Mouse (Mus musculus) limb, embryonic 12.5 days (tissue): ENCODE measurements around the gene Lasp1. TPM values are rescaled to one million over a fixed set of nuclear protein-coding genes. Genes with fewer than 3 reads are reported as not detected.
A peak's percentile ranks its signal among the peaks of the same experiment; 100 is the strongest.
"Not testable (repeated sequence)": the region's sequence is repeated elsewhere in the genome, so short reads cannot be mapped to it uniquely, and the experiment has no call there.

ENCODE experiments used
- ATAC-seq: fragments of 200-750 bp; cut with Nextera tagmentation; 2 replicates; pipeline ENCODE4 v1.8.0; 2017; ENCODE audit warnings: low read depth, moderate TSS enrichment; ENCODE audit not compliant: insufficient number of reproducible peaks, insufficient read depth, low FRiP score, low TSS enrichment
- H3K27ac ChIP-seq: fragments of 300-500 bp; sonication (generic); 2 replicates; pipeline ENCODE4 v1.5.1; 2016; ENCODE audit warnings: mild to moderate bottlenecking, moderate library complexity
- H3K27me3 ChIP-seq: fragments of 300-500 bp; sonication (generic); 2 replicates; pipeline ENCODE4 v1.6.1; 2016; ENCODE audit warnings: mild to moderate bottlenecking, moderate library complexity
- H3K36me3 ChIP-seq: fragments of 300-500 bp; sonication (generic); 2 replicates; pipeline ENCODE4 v1.6.1; 2016; ENCODE audit warnings: mild to moderate bottlenecking, moderate library complexity
- H3K4me1 ChIP-seq: fragments of 300-500 bp; sonication (generic); replicated peaks from 2 replicates; pipeline ENCODE4 v1.6.1; 2016
- H3K4me2 ChIP-seq: fragments of 300-500 bp; sonication (generic); 2 replicates; pipeline ENCODE4 v1.6.1; 2016; ENCODE audit warnings: mild to moderate bottlenecking, moderate library complexity
- H3K4me3 ChIP-seq: fragments of 300-500 bp; sonication (generic); replicated peaks from 2 replicates; pipeline ENCODE4 v1.5.1; 2016; ENCODE audit warnings: mild to moderate bottlenecking
- H3K9ac ChIP-seq: fragments of 300-500 bp; sonication (generic); replicated peaks from 2 replicates; pipeline ENCODE4 v1.6.1; 2016; ENCODE audit warnings: mild to moderate bottlenecking, moderate library complexity
- H3K9me3 ChIP-seq: fragments of 300-500 bp; sonication (generic); 2 replicates; pipeline ENCODE4 v1.6.1; 2016; ENCODE audit warnings: mild to moderate bottlenecking, moderate library complexity
- WGBS: fragments of 180-500 bp; shearing (Covaris S2); methylation state at CpG from one replicate; pipeline ENCODE4 v1.1.7; 2016; 5-methylcytosine and 5-hydroxymethylcytosine counted together
- polyA plus RNA-seq: library from polyadenylated mRNA; unstranded; fragments of >200 nt; fragmentation: Nextera tagmentation; extraction: Ambion mirVana; gene quantifications from 2 replicates; pipeline ENCODE4 v1.2.1, GENCODE M21; 2016

The Lasp1 gene
- polyA plus RNA-seq, 1 experiment from 2014 or later, result 110 TPM

DNA sequence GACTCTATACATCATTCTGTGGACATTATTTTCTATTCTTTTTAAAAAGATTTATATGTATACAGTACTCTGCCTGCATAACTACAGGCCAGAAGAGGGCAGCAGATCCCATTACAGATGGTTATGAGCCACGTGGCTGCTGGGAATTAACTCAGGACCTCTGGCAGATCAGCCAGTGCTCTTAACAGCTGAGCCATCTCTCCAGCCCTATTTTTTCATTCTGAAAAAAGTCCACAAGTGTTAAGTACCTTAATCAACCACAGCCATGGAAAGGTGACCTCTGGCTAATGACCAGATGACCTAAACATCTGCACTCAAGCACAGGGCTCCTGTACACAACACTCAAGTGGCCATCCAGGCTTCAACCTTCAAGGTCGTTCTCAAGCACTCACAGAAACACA is 21.7 kb upstream of the Lasp1 start:
- H3K4me1 ChIP-seq, result peaks cover 15% of the 10 kb centered on the region
- WGBS, result 36% methylated on average over 2 of the region's 2 CpGs
- H3K9ac ChIP-seq, result no peak overlapping the region
- peaks cover 62% of the 10 kb centered on the region for H3K36me3 ChIP-seq
- H3K9me3 ChIP-seq, result no peaks in the 10 kb centered on the region
- no peak overlapping the region for H3K4me2 ChIP-seq
- no peak overlapping the region for H3K27ac ChIP-seq
- ATAC-seq, result no peak
- H3K4me3 ChIP-seq, result no peak overlapping the region
- H3K27me3 ChIP-seq, result no peaks in the 10 kb centered on the region

DNA sequence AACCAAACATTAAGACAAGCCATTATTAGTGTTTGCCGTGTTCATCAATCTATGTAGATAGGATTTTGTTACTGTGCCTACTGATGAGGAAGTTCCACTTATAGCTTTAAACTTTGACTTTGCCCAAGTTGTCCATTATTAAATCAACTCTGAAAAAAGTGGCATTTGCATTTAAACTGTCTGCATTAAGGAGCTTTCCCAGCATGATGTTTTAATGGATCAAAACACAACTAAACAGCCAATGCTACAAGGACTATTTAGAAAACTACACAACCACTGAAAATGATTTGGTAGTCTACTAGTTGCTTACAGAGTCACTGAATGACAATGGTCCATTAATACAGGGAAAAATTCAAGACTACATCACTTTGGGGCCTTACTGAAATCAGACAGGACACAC is 19.9 kb upstream of the Lasp1 start:
- Histone ChIP-seq H3K4me2 (no peak overlapping the region), H3K9ac (no peak overlapping the region), H3K4me3 (no peak overlapping the region), H3K36me3 (peaks cover 62% of the 10 kb centered on the region), H3K9me3 (no peaks in the 10 kb centered on the region), H3K4me1 (peaks cover 20% of the 10 kb centered on the region), H3K27ac (no peak overlapping the region), H3K27me3 (no peaks in the 10 kb centered on the region)
- WGBS, result 97% methylated on average over 1 of the region's 1 CpGs
- ATAC-seq, result no peak

DNA sequence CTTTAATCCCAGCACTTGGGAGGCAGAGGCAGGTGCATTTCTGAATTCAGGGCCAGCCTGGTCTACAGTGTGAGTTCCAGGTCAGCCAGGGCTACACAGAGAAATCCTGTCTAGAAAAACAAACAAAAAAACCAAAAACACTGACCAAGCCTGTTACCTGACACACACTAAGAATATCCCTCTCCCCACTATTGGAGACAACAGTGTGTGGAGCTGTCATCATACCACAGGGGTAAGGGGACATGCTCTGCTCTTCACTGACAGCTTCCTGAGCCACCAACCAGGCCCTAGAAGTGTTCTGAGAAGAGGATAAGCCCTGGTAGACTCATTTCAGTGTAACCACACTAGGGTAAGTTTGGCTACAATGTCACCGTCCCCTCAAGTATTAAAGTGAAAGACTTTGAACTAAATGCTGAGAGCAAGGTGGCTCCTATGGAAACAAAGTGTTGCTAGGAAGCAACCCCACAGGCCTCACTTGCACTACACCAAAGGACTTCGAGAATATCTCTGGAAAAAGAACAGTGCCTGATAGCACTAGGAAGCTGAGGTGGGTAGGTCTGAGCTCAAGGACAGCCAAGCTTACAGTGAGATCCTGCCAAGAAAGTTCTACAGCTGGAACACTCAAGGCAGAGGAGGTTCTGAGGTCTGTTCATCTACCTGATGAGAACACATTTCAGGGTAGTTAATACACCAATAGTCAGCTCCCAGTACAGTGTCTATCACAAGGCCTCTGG is 18.7 kb upstream of the Lasp1 start:
- H3K4me1 ChIP-seq, result peaks cover 20% of the 10 kb centered on the region
- 81% methylated on average over 2 of the region's 2 CpGs for WGBS
- ATAC-seq, result no peak
- H3K27ac ChIP-seq, result no peak overlapping the region
- H3K4me2 ChIP-seq, result peak overlapping the region; percentile 64
- H3K27me3 ChIP-seq, result no peaks in the 10 kb centered on the region
- peaks cover 59% of the 10 kb centered on the region for H3K36me3 ChIP-seq
- H3K4me3 ChIP-seq, result peak overlapping the region; percentile 78
- H3K9me3 ChIP-seq, result 0 out of 2 replicates have a peak, but pooled peaks cover 2% of the 10 kb centered on the region
- H3K9ac ChIP-seq, result peak overlapping the region; percentile 95; the same call in 1 of the 2 replicates

DNA sequence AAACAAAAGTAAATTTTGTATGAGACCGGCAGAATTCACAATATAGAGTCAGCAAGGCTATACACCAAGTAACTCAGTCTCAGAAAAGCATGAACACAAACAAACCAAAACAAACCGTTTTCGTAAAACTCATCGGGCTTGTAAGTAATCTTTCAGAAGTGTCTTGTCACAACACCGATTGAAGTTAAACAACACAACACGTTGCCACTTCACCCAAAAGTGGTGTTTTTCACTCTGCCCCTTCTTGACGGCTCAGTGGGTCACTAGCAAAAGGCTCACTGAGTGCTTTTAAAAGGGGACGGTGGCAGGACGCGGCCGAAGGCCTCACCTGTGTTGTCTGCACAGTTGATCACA is 17.3 kb upstream of the Lasp1 start:
- Histone ChIP-seq H3K27ac (peak overlapping the region; percentile 96; the same call in 1 of the 2 replicates), H3K4me3 (peak overlapping the region; percentile 78), H3K9me3 (0 out of 2 replicates have a peak, but pooled peaks cover 2% of the 10 kb centered on the region), H3K36me3 (peaks cover 46% of the 10 kb centered on the region), H3K9ac (peak overlapping the region; percentile 95), H3K4me2 (peak overlapping the region; percentile 64), H3K4me1 (peaks cover 20% of the 10 kb centered on the region), H3K27me3 (no peaks in the 10 kb centered on the region)
- no peak for ATAC-seq
- WGBS, result 1% methylated on average over 11 of the region's 11 CpGs

DNA sequence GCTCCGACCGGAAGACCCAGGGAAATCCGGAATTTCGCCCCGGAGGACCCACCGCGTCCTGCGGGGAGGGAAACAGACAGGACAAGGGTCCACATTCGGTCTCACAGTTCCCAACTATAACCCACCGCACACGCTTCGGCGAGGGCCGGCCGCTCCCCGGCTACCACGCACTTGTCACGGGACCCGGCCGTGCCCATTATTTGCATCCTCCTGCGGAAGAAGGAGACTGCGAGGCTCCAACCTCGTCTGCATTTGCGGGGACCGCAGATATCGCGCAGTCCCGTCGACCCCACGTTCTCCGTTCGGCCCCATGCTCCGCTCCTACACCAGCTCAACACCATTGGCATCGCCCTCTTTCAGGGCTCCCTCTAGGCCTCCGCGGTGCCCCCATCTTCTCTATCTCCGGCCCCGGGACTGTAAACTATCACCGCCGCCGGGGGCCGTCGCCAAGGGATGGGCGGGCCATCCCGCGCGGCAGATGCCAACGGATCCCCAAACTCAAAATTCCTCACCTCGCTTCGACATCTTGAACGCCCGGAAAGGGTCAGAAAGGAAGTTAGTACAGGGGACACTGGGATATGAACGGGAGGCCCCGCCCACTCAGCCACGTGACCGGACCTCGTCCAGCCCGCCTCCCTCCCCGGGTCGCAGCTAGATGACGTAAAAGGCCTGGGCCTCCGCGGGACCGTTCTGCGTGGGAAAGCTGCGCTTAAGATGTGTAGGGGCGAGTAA is 16.8 kb upstream of the Lasp1 start, which contains the start of gene Rpl23:
Rpl23 (minus strand) TSS at position 606 of the 732 bp plus-strand sequence.
- H3K36me3 ChIP-seq, result peaks cover 40% of the 10 kb centered on the region
- WGBS, result under 1% methylated on average over 67 of the region's 67 CpGs
- peak; percentile 92 for ATAC-seq

DNA sequence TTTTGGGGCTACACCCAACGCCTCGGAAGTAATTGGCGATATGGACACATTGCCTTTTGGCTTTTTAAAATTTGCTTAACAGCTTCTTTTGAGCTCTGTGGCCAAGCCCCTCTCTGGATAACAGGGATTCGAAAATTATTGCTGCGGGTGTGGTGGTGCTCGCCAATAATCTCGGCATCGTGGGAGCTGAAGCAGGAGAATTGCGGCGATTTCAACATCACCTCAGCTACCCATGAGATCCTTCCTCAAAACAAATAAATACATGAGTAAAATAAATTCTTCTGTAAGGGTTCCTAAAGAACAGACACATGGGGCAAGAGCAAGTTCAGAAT is 16.3 kb upstream of the Lasp1 start:
- under 1% methylated on average over 10 of the region's 10 CpGs for WGBS
- H3K27ac ChIP-seq, result peak overlapping the region; percentile 66
- no peak for ATAC-seq

More for the DNA sequence above, 16.8 kb upstream of the Lasp1 start, which contains the start of gene Rpl23:
- Histone ChIP-seq H3K4me1 (peaks cover 20% of the 10 kb centered on the region), H3K27ac (peak within 1 kb of the TSS; percentile 96), H3K9ac (peak within 1 kb of the TSS; percentile 95), H3K9me3 (0 out of 2 replicates have a peak, but pooled peaks cover 2% of the 10 kb centered on the region), H3K4me3 (peak within 1 kb of the TSS; percentile 78), H3K27me3 (no peaks in the 10 kb centered on the region), H3K4me2 (peak within 1 kb of the TSS; percentile 64)

DNA sequence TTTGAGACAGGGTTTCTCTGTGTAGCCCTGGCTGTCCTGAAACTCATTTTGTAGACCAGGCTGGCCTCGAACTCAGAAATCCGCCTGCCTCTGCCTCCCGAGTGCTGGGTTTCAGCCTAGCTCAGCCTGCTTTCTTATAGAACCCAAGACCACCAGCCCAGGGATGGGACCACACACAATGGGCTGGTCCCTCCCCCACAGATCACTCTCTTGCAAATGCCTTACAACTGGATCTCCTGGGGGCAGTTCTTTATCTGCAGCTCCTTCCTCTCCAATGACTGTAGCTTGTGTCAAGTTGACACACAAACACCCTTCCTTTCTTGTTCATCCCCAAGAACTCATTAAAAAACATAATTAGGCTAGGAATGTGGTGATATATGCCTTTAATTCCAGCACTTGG is 10.8 kb upstream of the Lasp1 start:
- Histone ChIP-seq H3K4me3 (no peak overlapping the region), H3K9me3 (0 out of 2 replicates have a peak, but pooled peaks cover 2% of the 10 kb centered on the region), H3K27ac (no peak overlapping the region), H3K4me1 (peaks cover 3% of the 10 kb centered on the region; the same call in 1 of the 2 replicates), H3K4me2 (no peak overlapping the region), H3K9ac (no peak overlapping the region), H3K27me3 (no peaks in the 10 kb centered on the region), H3K36me3 (no peaks in the 10 kb centered on the region)
- no peak for ATAC-seq
- 91% methylated on average over 3 of the region's 3 CpGs for WGBS

More for the DNA sequence above, 16.3 kb upstream of the Lasp1 start:
- no peaks in the 10 kb centered on the region for H3K27me3 ChIP-seq
- H3K9me3 ChIP-seq, result 0 out of 2 replicates have a peak, but pooled peaks cover 2% of the 10 kb centered on the region
- peak overlapping the region; percentile 64 for H3K4me2 ChIP-seq
- H3K4me3 ChIP-seq, result peak overlapping the region; percentile 78
- H3K4me1 ChIP-seq, result peaks cover 20% of the 10 kb centered on the region
- peak overlapping the region; percentile 95 for H3K9ac ChIP-seq
- H3K36me3 ChIP-seq, result peaks cover 35% of the 10 kb centered on the region

DNA sequence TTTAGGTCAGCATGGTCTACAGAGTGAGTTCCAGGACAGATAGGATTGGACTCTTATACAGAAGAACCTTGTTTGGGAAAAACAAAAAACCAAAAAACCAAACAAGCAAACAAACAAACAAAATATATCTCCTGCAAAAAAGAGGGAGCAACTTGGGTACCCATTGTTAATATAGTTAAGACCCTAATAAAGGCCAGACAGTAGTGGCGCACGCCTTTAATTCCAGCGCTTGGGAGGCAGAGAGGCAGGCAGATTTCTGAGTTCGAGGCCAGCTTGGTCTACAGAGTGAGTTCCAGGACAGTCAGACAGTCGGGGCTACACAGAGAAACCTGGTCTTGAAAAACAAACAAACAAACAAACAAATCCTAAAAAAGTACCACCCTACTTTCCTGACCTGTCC is 9.1 kb upstream of the Lasp1 start:
- no peak overlapping the region for H3K27ac ChIP-seq
- H3K9ac ChIP-seq, result no peak overlapping the region
- H3K4me3 ChIP-seq, result no peak overlapping the region
- 88% methylated on average over 5 of the region's 5 CpGs for WGBS
- H3K36me3 ChIP-seq, result no peaks in the 10 kb centered on the region
- no peak for ATAC-seq
- H3K9me3 ChIP-seq, result no peaks in the 10 kb centered on the region
- H3K4me1 ChIP-seq, result no peaks in the 10 kb centered on the region
- no peaks in the 10 kb centered on the region for H3K27me3 ChIP-seq
- H3K4me2 ChIP-seq, result no peak overlapping the region

DNA sequence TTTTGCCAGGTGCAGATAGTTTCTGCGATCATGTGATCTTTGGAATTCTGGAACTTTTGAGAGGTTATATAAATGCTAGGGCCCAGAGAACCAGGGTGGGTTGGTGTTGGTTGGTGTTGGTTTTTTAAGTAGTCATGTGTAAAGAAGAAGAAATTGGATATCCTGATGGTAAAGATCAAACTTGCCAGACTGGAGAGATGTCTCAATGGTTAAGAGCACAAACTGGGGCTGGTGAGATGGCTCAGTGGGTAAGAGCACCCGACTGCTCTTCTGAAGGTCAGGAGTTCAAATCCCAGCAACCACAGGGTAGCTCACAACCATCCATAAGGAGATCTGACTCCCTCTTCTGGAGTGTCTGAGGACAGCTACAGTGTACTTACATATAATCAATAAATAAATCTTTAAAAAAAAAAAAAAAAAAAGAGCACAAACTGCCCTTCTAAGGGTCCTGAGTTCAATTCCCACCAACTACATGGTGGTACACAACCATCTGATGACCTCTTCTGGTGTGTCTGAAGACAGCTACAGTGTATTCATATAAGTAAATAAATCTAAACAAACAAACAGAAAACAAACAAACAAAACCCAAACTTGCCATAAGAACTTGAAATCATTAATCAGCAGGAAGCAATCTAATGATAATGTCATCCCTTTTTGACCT is 7.9 kb upstream of the Lasp1 start:
- H3K9me3 ChIP-seq, H3K9ac ChIP-seq, H3K36me3 ChIP-seq, H3K27ac ChIP-seq, H3K4me1 ChIP-seq, H3K4me3 ChIP-seq, ATAC-seq, H3K27me3 ChIP-seq, H3K4me2 ChIP-seq: not testable (repeated sequence)
- 86% methylated on average over 2 of the region's 2 CpGs for WGBS

DNA sequence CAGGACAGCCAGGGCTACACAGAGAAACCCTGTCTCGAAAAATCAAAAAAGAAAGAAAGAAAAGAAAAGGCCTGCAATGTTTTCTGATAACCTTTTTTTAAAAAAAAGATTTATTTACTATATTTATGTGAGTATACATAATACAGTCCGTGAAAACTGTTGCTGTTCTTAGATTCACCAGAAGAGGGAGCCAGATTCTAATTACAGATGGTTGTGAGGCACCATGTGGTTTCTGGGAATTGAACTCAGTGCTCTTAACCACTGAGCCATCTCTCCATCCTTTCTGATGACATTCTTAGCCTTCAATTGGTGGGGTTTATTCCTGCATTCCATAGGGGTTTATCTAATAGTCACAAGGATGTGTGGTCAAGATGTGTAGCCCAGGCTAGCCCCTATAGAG is 5.6 kb upstream of the Lasp1 start:
- Histone ChIP-seq H3K27me3 (no peaks in the 10 kb centered on the region), H3K9ac (no peak overlapping the region), H3K27ac (no peak overlapping the region), H3K4me3 (no peak overlapping the region), H3K9me3 (no peaks in the 10 kb centered on the region), H3K36me3 (no peaks in the 10 kb centered on the region), H3K4me1 (no peaks in the 10 kb centered on the region; the same call in 1 of the 2 replicates), H3K4me2 (no peak overlapping the region)
- 8% methylated on average over 2 of the region's 2 CpGs for WGBS
- no peak for ATAC-seq

DNA sequence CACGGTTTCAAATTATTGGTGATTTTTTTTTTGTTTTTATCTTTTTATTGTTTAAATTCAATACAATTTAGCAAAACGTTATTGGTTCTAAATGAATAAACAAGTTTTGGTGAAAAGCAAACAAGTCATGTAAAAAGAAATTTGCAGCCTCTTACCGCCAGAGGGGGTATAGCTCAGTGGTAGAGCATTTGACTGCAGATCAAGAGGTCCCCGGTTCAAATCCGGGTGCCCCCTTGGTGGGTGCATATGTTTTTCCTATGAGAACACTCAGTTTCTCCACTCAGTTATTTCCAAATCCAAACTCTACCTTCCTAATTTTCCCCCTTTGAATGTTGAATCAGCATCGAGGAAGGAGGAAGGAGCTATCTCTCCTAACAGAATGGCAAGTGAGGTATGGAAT is 1.9 kb upstream of the Lasp1 start:
- ATAC-seq, result no peak
- Histone ChIP-seq H3K27me3 (no peaks in the 10 kb centered on the region), H3K9ac (no peak overlapping the region), H3K36me3 (no peaks in the 10 kb centered on the region), H3K9me3 (no peaks in the 10 kb centered on the region), H3K4me1 (peaks cover 11% of the 10 kb centered on the region), H3K4me3 (no peak overlapping the region), H3K27ac (no peak overlapping the region), H3K4me2 (no peak overlapping the region)
- WGBS, result 2% methylated on average over 6 of the region's 6 CpGs
